Mouse (Mus musculus) central nervous system, embryonic 18 days (tissue): Measurements from ENCODE around the gene Btbd35f4. TPM values are rescaled to one million over a fixed set of nuclear protein-coding genes. Genes with fewer than 3 reads are reported as not detected.

Experiments used
- polyA plus RNA-seq: library from polyadenylated mRNA; depleted of rRNA; stranded (reverse); fragments of >200 nt; gene quantifications from 2 replicates; pipeline ENCODE4 v1.2.3, GENCODE M21; 2012; rRNA removed

The Btbd35f4 gene
- polyA plus RNA-seq = not detected in 2 replicates

DNA sequence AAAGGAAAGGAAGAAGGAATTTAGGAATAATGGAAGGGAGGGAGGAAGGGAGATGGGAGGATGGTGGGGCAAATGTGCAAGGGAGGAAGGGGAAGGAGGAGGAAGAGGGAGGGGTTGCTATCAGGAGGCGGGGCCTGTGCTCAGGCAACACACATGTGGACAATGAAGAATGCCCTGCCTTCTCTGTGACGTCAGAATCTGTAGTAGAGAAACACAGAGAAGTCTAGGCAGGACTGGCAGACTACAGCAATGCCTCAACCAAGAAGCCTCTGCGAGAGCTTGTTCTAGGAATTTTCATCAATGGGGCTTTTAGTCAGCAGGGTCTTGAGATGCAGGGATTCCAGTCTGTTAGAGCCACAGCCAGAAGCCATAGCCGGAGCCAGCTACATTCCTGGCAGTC lies at the start of gene Btbd35f4:
TSS of gene Btbd35f4 (plus strand) at position 301 of the 400 bp plus-strand sequence.

Other genes starting within 250 kb of the Btbd35f4 start
- not detected in 2 replicates for gene Btbd35f27, start 151.6 kb downstream of the Btbd35f4 start, polyA plus RNA-seq